Mouse (Mus musculus) liver, adult 2 months (tissue): ENCODE data around the gene Med16. TPM values are rescaled to one million over a fixed set of nuclear protein-coding genes. Genes with fewer than 3 reads are reported as not detected.

ENCODE experiments used
- DNase-seq: peaks from one replicate; pipeline ENCODE4 v3.0.0-alpha.2; 2011; ENCODE audit warnings: low read depth, low spot score; ENCODE audit errors: extremely low read depth
- H3K27ac ChIP-seq: fragments of 200-500 bp; replicated peaks from 2 replicates; pipeline ENCODE4 v1.5.1; 2012; ENCODE audit warnings: low read depth, mild to moderate bottlenecking, control low read depth, inconsistent platforms, low read length; ENCODE audit not compliant: insufficient read depth
- H3K27me3 ChIP-seq: fragments of 200-500 bp; 2 replicates; pipeline ENCODE4 v1.6.1; 2012; ENCODE audit warnings: mild to moderate bottlenecking, moderate library complexity, low read length, inconsistent platforms; ENCODE audit not compliant: control insufficient read depth, insufficient read depth
- H3K36me3 ChIP-seq: fragments of 200-500 bp; 2 replicates; pipeline ENCODE4 v1.6.1; 2012; ENCODE audit warnings: low read length, inconsistent platforms; ENCODE audit not compliant: control insufficient read depth, insufficient read depth
- H3K4me1 ChIP-seq: fragments of 200-500 bp; 2 replicates; pipeline ENCODE4 v1.6.1; 2011; ENCODE audit warnings: low read length; ENCODE audit not compliant: control insufficient read depth, insufficient read depth
- H3K4me3 ChIP-seq: fragments of 200-500 bp; 2 replicates; pipeline ENCODE4 v1.5.1; 2011; ENCODE audit warnings: low read depth, mild to moderate bottlenecking, control low read depth, low read length, moderate library complexity; ENCODE audit not compliant: insufficient read depth
- H3K79me2 ChIP-seq: fragments of 200-500 bp; 2 replicates; pipeline ENCODE4 v1.6.1; 2012; ENCODE audit warnings: inconsistent platforms, mild to moderate bottlenecking, low read length, moderate library complexity; ENCODE audit not compliant: control insufficient read depth, insufficient read depth
- H3K9ac ChIP-seq: fragments of 200-500 bp; 2 replicates; pipeline ENCODE4 v1.6.1; 2012; ENCODE audit warnings: low read depth, mild to moderate bottlenecking, control low read depth, inconsistent platforms, low read length
- CTCF ChIP-seq: fragments of 200-500 bp; IDR thresholded peaks from 2 replicates; pipeline ENCODE4 v1.5.1; 2011; ENCODE audit warnings: low read depth, low read length, control low read depth
- POLR2A ChIP-seq: fragments of 200-500 bp; IDR thresholded peaks from 2 replicates; pipeline ENCODE4 v1.6.1; 2011; ENCODE audit warnings: low read length, control low read depth; ENCODE audit not compliant: insufficient read depth; ENCODE audit errors: extremely low read depth
- WGBS: fragments of 180-500 bp; shearing (Covaris S2); methylation state at CpG from one replicate; pipeline ENCODE4 v1.1.7; 2018; 5-methylcytosine and 5-hydroxymethylcytosine counted together
- polyA plus RNA-seq: library from polyadenylated mRNA; depleted of rRNA; stranded (reverse); fragments of >200 nt; gene quantifications from 2 replicates; pipeline ENCODE4 v1.2.3, GENCODE M21; 2012
- total RNA-seq: library from RNA; depleted of rRNA; stranded (reverse); fragments of >200 nt; gene quantifications from 2 replicates; pipeline ENCODE4 v1.2.3, GENCODE M21; 2014

Gene Med16
- total and polyA plus RNA-seq, 2 experiments: 5.9 to 29.9 TPM

DNA sequence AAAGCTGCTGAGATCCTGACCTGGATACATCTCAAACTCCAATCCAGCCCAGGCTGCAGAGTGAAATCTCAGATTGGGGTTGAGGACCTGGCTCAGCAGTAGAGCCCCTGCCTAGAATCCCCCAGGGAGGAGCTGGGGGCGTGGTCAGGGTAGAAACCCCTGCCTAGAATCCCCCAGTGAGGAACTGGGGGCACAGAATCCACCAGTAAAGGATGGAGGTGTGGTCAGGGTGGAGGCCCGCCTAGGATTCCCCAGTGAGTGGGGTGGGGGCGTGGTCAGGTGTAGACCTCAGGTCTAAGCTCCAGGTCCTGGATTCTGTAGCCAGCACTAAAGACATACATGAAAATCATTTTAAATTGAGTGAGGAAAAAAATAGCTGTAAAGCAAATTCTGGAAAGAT, 35.9 kb downstream of the Med16 start:
- WGBS: 59% methylated on average over 3 of the region's 3 CpGs
- H3K9ac ChIP-seq: no peak overlapping the region
- peaks cover 4% of the 10 kb centered on the region; the same call in 1 of the 2 replicates for H3K27me3 ChIP-seq
- no peak overlapping the region for H3K27ac ChIP-seq
- 0 out of 2 replicates have a peak, but pooled peaks cover 1% of the 10 kb centered on the region for H3K4me1 ChIP-seq
- no peaks in the 10 kb centered on the region for H3K36me3 ChIP-seq
- TF ChIP-seq POLR2A: no peak
- no peak for TF ChIP-seq CTCF
- no peak for DNase-seq
- no peaks in the 10 kb centered on the region for H3K79me2 ChIP-seq
- no peak overlapping the region for H3K4me3 ChIP-seq

DNA sequence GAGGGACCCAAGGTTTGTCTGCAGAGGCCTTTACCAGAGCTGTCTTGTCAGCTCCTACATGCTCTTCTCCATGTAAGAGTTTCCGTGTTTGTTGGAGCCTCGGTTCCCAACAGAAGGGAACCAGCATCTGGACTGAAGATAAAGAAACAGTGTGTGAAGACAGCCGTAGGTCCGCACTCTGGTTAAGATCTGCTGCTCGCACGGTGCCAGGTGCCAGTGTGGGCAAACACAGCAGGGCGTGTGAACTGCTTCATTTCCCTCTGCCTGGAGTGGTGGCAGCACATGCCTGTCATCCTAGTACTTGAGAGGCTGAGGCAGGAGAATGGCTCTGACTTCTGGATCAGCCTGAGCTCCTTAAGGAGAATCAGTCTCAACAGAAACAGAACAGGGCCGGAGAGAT, 36.9 kb downstream of the Med16 start:
- no peak for DNase-seq
- H3K4me1 ChIP-seq: 0 out of 2 replicates have a peak, but pooled peaks cover 1% of the 10 kb centered on the region
- TF ChIP-seq CTCF: no peak
- TF ChIP-seq POLR2A: no peak
- H3K27me3 ChIP-seq: peaks cover 4% of the 10 kb centered on the region; the same call in 1 of the 2 replicates
- H3K9ac ChIP-seq: no peak overlapping the region
- H3K27ac ChIP-seq: no peak overlapping the region
- H3K79me2 ChIP-seq: no peaks in the 10 kb centered on the region
- no peaks in the 10 kb centered on the region for H3K36me3 ChIP-seq
- WGBS: 88% methylated on average over 8 of the region's 8 CpGs
- no peak overlapping the region for H3K4me3 ChIP-seq

DNA sequence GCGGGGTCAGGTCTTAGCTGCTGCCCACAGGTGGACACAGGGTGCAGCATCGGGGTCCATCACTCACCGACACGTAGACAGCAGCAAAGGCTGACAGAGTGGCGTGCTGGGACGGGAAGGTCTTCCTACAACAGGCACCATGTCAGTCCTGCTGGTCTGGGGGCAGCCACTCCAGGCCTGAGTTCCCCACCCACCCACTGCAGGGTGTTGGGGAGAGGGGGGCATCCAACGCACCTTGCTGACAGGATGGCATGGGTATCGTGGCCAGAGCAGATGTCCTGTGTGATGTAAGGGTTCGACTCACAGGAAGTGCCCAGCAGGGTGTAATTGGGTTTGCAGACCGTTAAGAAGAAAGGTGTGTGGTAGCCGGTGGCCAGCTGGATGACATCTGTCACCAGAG, 42.1 kb downstream of the Med16 start:
- H3K27me3 ChIP-seq: no peaks in the 10 kb centered on the region
- H3K27ac ChIP-seq: no peak overlapping the region
- TF ChIP-seq CTCF (no peak), POLR2A (no peak)
- no peak for DNase-seq
- no peak overlapping the region for H3K9ac ChIP-seq
- no peaks in the 10 kb centered on the region for H3K79me2 ChIP-seq
- WGBS: 89% methylated on average over 11 of the region's 11 CpGs
- H3K36me3 ChIP-seq: peaks cover 4% of the 10 kb centered on the region; the same call in 1 of the 2 replicates
- no peaks in the 10 kb centered on the region; the same call in 1 of the 2 replicates for H3K4me1 ChIP-seq
- no peak overlapping the region for H3K4me3 ChIP-seq

DNA sequence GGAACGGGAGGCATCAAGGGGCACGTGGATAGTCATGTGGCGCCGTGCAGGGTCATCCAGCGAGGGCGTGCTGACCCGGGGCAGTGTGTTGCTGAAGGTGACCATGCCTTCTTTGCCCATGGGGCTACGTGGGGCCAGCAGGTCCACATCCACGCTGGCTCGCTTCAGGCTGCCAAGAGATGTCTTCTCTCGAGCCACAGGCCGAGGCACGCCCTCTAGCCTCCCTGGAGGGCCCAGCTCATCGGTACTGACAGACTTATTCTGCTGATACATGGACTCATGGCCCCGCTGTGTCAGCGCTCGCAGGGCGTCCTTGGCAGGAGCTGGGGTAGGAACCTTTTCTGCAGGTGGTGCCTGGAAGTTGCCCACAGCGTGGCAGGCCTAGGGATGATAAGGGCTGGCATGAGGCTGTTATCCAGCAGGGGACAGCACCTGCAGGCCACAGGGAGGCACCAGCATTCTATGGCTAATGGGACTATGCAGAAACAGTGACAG, 42.9 kb downstream of the Med16 start:
- Histone ChIP-seq H3K4me1 (no peaks in the 10 kb centered on the region; the same call in 1 of the 2 replicates), H3K9ac (no peak overlapping the region), H3K36me3 (peaks cover 9% of the 10 kb centered on the region), H3K27ac (no peak overlapping the region), H3K79me2 (no peaks in the 10 kb centered on the region), H3K27me3 (no peaks in the 10 kb centered on the region), H3K4me3 (no peak overlapping the region)
- DNase-seq: peak; percentile 40
- TF ChIP-seq POLR2A (no peak), CTCF (peak; percentile 83)
- WGBS: 47% methylated on average over 19 of the region's 19 CpGs

DNA sequence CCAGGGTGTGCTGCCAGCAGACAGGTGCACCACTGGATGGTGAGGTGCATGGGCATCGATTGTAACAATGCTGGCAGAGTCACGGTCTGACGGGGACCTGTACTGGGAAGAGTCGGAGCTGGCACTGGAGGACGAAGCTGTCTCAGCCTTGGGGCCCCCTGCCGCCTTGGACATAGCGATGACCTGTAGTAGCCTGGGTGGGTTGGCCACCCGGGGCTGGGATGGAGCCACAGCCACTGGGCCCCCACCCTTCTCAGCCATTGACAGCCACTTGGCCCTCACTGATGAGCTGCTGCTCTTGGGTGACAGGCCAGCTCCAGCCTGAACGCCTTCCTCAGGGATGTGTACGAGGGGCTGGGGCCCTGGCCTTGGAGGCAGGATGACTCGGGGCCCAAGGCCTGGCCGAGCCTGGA, 43.5 kb downstream of the Med16 start:
- H3K27ac ChIP-seq: no peak overlapping the region
- DNase-seq: no peak
- no peak overlapping the region for H3K9ac ChIP-seq
- peaks cover 15% of the 10 kb centered on the region for H3K36me3 ChIP-seq
- TF ChIP-seq CTCF: no peak
- TF ChIP-seq POLR2A: no peak
- no peaks in the 10 kb centered on the region; the same call in 1 of the 2 replicates for H3K79me2 ChIP-seq
- 49% methylated on average over 12 of the region's 12 CpGs for WGBS
- H3K4me3 ChIP-seq: no peak overlapping the region
- H3K27me3 ChIP-seq: no peaks in the 10 kb centered on the region
- no peaks in the 10 kb centered on the region; the same call in 1 of the 2 replicates for H3K4me1 ChIP-seq
